Mouse (Mus musculus): ENCODE measurements around the gene Prune1. TPM values are rescaled to one million over a fixed set of nuclear protein-coding genes. Genes with fewer than 3 reads are reported as not detected.
A peak's percentile ranks its signal among the peaks of the same experiment; 100 is the strongest.
"Not testable (repeated sequence)": the region's sequence is repeated elsewhere in the genome, so short reads cannot be mapped to it uniquely, and the experiment has no call there.

The Prune1 gene
- total RNA-seq, 4 experiments from 2014 or later: 19.2 to 22.4 (median 21.0) TPM

GRCm38 (mm10) chr3:95217255-95218134, 64.4 kb downstream of the Prune1 start, which contains the start of gene Gabpb2:
Gene Gabpb2 (minus strand): TSS chr3:95217916.
- peak; percentile 81 to 89 for DNase-seq (ENCODE audit: low spot score in 2 of 2)

GRCm38 (mm10) chr3:95216655-95217254, 65.1 kb downstream of the Prune1 start:
- no peak for DNase-seq (ENCODE audit: low spot score in 2 of 2)

GRCm38 (mm10) chr3:95213609-95213975, 68.3 kb downstream of the Prune1 start:
- DNase-seq (ENCODE audit: low spot score in 2 of 2): no peak

GRCm38 (mm10) chr3:95212889-95213608, 68.8 kb downstream of the Prune1 start:
- not testable (repeated sequence) for DNase-seq (ENCODE audit: low spot score in 2 of 2)

GRCm38 (mm10) chr3:95210585-95210984, 71.3 kb downstream of the Prune1 start:
- DNase-seq (ENCODE audit: low spot score in 2 of 2): no peak

GRCm38 (mm10) chr3:95208286-95208685, 73.6 kb downstream of the Prune1 start:
- DNase-seq (ENCODE audit: low spot score in 2 of 2): no peak

- DNase-seq (ENCODE audit: low spot score in 2 of 2): peak in 1 of 2 experiments; percentile 29
Measured at GRCm38 (mm10) chr3:95203880-95204279, 78.0 kb downstream of the Prune1 start.

Other genes with a start within 250 kb of the Prune1 start
- gene Psmd4, start 239.5 kb downstream of the Prune1 start, total RNA-seq (2022): 100 to 1,000 TPM; 137 to 166 (median 159) TPM
- 10 to 100 TPM; 58.5 to 66.8 (median 64.8) TPM for gene Pip5k1a, start 175.1 kb downstream of the Prune1 start, total RNA-seq (2022)
- 10 to 100 TPM; 36.9 to 45.8 (median 43.4) TPM for gene Vps72, start 171.1 kb downstream of the Prune1 start, total RNA-seq (2022)
- gene Tmod4, start 157.6 kb downstream of the Prune1 start, total RNA-seq (2022): under 1 TPM in 2 of 4 experiments, not detected in 2; 0.55 to 0.81 TPM
- gene Scnm1, start 148.1 kb downstream of the Prune1 start, total RNA-seq (2022): 10 to 100 TPM; 51.4 to 57.8 (median 54.9) TPM
- gene Lysmd1, start 148.0 kb downstream of the Prune1 start, total RNA-seq (2022): 10 to 100 TPM; 12.5 to 17.7 (median 13.4) TPM
- 10 to 100 TPM in 1 of 4 experiments, 1 to 10 TPM in 3; 1.7 to 11.1 (median 5.4) TPM for gene Tnfaip8l2, start 139.7 kb downstream of the Prune1 start, total RNA-seq (2022)
- gene Sema6c, start 121.6 kb downstream of the Prune1 start, total RNA-seq (2022): 10 to 100 TPM; 27.1 to 36.4 (median 30.9) TPM
- gene Gabpb2, start 64.2 kb downstream of the Prune1 start, total RNA-seq (2022): 10 to 100 TPM; 15.7 to 18.0 (median 17.5) TPM
- gene Cdc42se1, start 53.3 kb downstream of the Prune1 start, total RNA-seq (2022): 10 to 100 TPM; 72.9 to 79.5 (median 77.2) TPM
- 100 to 1,000 TPM; 265 to 305 (median 277) TPM for gene Mllt11, start 49.9 kb downstream of the Prune1 start, total RNA-seq (2022)
- gene Gm128, start 40.5 kb downstream of the Prune1 start, total RNA-seq (2022): under 1 TPM in 3 of 4 experiments, not detected in 1; 0.25 to 0.45 (median 0.41) TPM
- gene Bnipl, start 30.9 kb downstream of the Prune1 start, total RNA-seq (2022): under 1 TPM in 3 of 4 experiments, not detected in 1; 0.43 to 0.95 (median 0.63) TPM
- gene Mindy1, start 731 bp downstream of the Prune1 start, total RNA-seq (2022): 10 to 100 TPM; 20.7 to 28.4 (median 23.9) TPM
- 1 to 10 TPM in 2 of 4 experiments, under 1 TPM in 2; 0.85 to 1.4 (median 1.2) TPM for gene Anxa9, start 25.1 kb upstream of the Prune1 start, total RNA-seq (2022)
- gene Cers2, start 32.7 kb upstream of the Prune1 start, total RNA-seq (2022): 10 to 100 TPM; 49.1 to 65.7 (median 61.2) TPM
- 10 to 100 TPM; 33.8 to 45.9 (median 41.6) TPM for gene Setdb1, start 75.1 kb upstream of the Prune1 start, total RNA-seq (2022)
- gene 4930558C23Rik, start 120.8 kb upstream of the Prune1 start, total RNA-seq (2022): not detected
- 10 to 100 TPM; 35.5 to 53.5 (median 44.7) TPM for gene Arnt, start 152.3 kb upstream of the Prune1 start, total RNA-seq (2022)
- 1 to 10 TPM; 1.9 to 3.2 (median 2.8) TPM for gene Ctsk, start 217.2 kb upstream of the Prune1 start, total RNA-seq (2022)
- 100 to 1,000 TPM in 2 of 4 experiments, 10 to 100 TPM in 2; 61.9 to 591 (median 296) TPM for gene Ctss, start 244.7 kb upstream of the Prune1 start, total RNA-seq (2022)

All from layer of hippocampus, adult 8-10 months (tissue).